Mouse (Mus musculus) right cerebral cortex, postnatal 14 days (tissue): ENCODE results near the gene Neu3.

ENCODE experiments used
- DNase-seq: peaks from one replicate; pipeline ENCODE4 v3.0.0; 2022

Neu3 gene

GRCm38 (mm10) chr7:99828083-99828570 lies at the start of gene Neu3:
Gene Neu3, minus strand, starts transcription at chr7:99828417.
- peak; percentile 87 for DNase-seq

DNA sequence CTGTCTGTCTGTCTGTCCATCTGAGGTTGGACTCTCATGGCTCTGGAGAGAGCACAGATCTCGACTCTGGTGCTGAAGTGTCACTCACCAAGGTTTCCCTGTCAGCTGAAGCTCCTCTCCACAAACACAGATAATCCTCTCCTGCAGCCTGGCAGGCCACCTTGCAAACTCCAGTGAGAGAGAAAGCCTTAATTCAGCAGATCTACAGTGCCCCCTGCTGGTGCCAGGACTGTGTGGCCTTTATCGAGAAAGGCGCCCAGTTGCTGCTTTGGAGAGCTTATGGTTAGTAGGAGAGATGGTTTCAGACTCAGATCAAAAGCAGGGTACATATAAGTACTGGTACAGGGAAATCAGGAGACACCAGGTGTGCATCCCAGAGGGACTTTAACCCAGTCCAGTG lies 48.1 kb upstream of the Neu3 start:
- DNase-seq: peak; percentile 93

- DNase-seq: no peak
Measured at GRCm38 (mm10) chr7:99875891-99876290, 47.7 kb upstream of the Neu3 start.

DNA sequence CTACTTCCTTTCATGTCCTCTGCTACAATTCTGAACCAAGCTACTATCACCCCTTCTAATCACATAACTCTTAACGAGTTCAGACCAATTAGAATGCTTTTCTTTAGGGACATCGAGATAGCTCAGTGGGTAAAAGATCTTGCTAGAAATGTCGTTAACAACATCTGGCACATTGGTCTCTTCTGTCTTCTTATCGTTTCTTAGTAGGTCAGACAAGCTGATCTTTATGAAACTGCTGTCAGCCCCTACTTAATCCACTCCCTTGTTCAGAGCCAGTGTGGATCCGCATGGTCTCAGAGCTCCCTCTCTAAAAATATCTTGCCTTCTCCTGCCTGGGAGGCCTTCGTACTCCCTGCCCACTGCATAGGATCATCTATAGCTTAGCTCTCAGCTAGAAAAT lies 45.7 kb upstream of the Neu3 start:
- no peak for DNase-seq

DNA sequence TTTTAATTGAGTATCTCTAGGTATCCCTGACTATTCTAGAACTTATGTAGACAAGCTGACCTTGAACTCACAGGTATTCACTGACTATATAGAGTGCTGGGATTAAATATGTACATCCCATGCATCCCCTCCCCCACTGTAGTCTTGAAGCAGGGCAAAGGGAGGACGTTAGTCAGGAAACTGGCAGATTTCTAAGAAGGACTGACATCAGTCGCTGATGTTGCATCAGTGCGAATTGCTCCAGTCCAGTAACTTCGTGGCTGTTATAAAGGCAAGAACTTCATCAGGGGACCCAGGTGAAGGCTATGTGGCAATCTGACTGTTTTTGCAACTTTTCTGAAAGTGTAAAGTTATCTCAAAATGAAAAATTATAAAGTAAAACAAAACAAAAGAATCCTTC lies 41.1 kb upstream of the Neu3 start:
- DNase-seq: no peak

GRCm38 (mm10) chr7:99865219-99865618 lies 37.0 kb upstream of the Neu3 start:
- DNase-seq: no peak

- no peak for DNase-seq
Measured at GRCm38 (mm10) chr7:99864241-99865028, 36.2 kb upstream of the Neu3 start.

GRCm38 (mm10) chr7:99863362-99863761 lies 35.1 kb upstream of the Neu3 start, which contains the start of gene Spcs2:
Gene Spcs2, minus strand, starts transcription at chr7:99863462.
- DNase-seq: no peak

DNA sequence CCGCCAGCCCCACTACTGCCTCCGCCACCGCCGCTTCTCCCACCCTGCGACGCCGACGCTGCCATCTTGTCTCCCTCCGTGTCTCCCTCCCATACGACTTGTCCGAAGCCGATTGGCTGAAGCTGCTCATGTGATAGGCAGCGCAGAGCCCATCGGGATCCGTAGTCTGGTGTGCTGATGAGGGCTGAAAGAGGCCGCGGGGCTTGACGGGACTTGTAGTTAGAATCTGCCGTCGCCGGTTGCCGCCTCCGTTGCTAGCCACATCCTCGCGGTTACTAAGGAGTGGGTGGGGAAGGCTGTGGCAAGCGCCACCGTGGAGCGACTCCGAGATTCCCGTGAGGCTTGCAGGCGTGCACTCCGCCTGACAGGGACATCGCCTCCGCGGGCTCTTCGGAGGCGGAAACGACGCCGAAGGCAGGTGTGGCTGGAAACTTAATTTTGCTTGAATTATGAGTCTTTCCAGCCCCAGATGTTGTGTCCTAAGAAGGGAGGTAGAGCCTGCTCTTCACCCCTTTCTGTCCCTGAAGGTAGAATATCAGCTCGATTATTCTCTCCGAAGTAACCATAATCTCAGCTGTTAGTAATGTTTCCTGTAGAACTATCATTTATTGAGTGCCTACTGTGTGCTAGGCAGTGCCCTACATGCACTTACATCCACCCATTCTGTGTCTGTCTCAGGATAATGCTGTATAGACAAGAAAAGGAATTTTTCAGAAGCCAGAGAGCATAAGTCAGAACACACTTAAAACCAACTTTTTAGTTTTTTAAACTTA lies 30.8 kb upstream of the Neu3 start, which contains the start of gene Xrra1:
Gene Xrra1 (plus strand): TSS at position 304 of the 773 bp plus-strand sequence.
- DNase-seq: peak; percentile 98

DNA sequence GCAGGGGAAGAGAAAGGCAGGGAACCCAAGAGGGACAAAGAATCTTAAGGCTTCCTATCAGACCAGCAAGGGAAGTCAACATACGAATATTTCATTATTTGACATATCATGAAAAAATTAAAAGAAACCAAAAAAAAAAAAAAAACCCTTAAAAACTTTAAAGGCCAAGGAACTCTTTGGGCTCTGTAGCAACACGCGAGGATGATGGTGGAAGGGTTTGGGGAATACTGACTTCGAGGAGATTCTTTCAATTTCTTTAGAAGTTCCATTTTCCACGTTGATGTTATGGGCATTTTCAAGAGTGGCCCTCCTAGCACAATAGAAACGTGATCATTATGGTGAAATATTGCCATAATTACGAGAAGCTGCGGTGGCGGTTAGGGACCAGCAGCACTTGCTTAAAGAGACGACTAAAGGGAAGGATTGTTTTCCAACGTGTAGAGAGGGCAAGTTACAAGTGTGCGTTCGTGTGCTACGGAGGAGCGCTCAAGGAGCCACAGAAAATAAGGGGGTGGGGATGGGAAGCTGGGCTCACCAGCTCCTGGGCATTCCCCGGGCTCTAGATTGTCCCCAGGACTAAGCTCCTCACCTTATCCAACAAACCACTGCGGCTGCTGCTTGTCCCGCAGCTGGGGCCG lies 30.1 kb upstream of the Neu3 start:
- DNase-seq: no peak

DNA sequence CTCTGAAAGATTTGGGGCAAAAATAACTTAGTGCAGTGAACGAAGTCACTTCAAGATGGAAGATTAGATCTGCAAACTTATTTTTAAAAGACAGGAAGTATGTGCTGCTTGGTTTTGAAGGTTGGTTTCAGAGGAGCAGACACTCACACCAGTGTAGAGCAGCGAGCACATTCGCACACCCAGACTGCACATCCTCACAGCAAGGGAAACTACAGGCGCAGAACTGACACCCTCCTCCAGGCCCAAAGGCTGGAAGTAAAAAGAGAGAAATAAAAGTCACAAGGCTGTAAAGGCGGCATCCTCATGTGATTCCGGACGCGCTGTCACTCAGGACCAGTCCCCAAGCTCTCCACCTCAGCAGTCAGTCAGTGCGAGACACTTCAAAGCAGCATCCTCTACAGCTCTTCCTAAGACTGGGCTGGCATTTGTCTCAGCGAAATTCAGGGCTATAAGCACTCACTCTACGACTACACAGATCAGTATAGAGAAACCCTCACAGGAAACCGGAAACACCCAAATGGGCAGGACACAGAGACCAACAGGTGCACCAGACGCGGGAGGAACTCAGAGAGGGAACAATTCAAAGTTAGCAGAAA lies 28.1 kb upstream of the Neu3 start:
- no peak for DNase-seq

- DNase-seq: no peak
Measured at GRCm38 (mm10) chr7:99854311-99854710, 26.1 kb upstream of the Neu3 start.

GRCm38 (mm10) chr7:99853350-99853749 lies 25.1 kb upstream of the Neu3 start:
- DNase-seq: no peak

- DNase-seq: no peak
Measured at GRCm38 (mm10) chr7:99851618-99852017, 23.4 kb upstream of the Neu3 start.

GRCm38 (mm10) chr7:99851121-99851520 lies 22.9 kb upstream of the Neu3 start:
- no peak for DNase-seq

DNA sequence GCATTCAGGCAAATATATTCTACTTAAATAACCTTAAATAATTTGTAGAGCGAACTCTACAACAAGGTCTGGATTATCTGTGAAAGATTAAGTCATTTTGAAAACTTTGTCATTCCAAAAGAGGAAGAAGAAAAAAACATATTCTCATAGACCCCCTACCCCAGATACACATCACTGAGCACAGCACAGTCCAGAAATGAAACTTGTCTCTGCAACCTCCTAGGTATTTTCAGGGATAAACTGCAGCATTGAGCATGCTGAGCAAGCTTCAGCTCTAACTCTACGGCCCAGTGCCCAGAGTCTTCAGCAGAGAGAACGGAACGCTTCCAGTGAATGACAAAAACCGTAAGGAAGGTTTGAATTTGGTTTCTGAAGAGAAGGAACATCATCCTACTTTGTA lies 22.3 kb upstream of the Neu3 start:
- no peak for DNase-seq

DNA sequence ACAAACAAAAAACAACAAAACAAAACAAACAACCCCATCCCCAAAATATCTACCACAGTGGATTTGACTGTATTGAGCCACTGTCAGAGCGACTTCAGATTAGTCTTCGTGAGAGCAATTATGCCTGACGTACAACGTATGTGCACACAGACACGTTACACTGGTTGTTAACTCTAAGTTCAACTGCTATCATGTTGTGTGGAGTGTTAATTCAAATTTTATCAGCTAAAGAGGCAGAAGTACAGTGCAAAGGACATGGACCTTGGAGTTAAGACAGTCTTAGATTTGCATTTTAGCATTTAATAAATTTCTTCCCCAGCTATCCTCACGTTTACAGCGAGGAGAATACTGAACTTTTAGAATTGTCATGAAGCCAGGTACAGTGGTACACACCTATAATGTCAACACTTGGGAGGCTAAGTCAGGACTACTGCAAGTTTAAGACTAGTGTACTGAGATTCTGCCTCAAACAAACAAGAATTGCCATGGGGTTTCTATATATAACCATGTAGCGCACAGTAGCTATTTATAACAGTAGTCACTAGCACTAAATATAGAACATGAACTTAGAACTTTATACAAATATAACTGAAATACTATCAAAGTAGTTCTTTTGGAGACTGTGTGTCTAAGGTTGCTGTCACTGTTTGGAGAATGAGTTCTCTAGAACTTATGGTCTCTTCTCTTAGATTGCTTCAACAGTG lies 17.5 kb upstream of the Neu3 start:
- no peak for DNase-seq

DNA sequence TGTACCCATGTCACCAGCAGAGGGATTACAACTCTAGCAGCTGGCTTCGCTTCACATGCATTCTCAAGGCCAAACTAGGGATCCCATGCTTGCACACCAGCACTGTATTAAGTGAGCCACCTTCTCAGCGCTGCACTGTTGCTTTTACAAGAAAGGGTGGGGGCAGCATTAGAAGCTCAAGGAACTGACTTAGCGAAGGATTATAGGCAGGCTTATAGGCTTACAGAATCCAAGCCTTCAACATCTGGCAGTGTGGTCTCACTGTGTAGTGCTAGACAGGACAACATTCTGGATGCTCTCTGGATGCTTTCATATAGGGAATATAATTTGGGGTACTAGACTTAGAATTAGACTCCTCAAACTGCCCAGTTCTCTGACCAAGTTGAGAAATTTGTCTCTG lies 10.0 kb upstream of the Neu3 start:
- no peak for DNase-seq

DNA sequence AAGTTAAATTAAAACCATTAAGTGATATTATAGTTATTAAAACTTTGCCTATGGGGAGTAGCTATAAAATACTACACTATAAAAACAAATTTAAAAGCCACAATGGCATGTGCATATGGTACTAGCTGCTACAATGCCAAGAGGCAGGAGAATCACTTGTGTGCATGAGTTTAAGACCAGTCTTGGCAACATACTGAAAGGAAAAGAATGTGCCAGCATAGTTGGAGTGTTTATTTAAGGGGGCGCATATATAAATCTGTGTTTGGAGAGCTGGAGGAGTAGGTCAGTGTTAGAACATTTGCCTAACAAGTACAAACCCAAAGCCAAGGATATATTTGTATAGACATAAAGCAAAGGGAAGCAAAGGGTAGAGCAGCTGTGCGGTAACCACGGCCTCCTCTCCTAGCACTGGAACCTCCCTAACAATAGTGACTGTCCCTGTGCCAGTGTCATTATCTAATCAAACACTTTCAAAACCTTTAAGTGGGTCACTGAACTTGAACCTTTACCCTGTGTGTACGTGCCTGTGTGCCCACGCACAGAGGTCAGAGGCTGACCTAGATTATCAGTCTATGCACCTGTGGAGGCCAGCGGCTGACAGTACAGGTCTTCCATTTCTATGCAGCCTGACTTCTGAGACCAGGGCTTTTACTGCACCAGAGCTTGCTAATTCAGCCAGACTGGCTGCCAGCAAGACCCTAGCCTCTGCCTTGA lies 9.3 kb upstream of the Neu3 start:
- DNase-seq: no peak

- no peak for DNase-seq
Measured at GRCm38 (mm10) chr7:99836781-99837180, 8.6 kb upstream of the Neu3 start.

- no peak for DNase-seq
Measured at GRCm38 (mm10) chr7:99834314-99834853, 6.2 kb upstream of the Neu3 start.
